Mouse (Mus musculus): ENCODE results near the gene Tec.
A peak's percentile ranks its signal among the peaks of the same experiment; 100 is the strongest.

The Tec gene

DNA sequence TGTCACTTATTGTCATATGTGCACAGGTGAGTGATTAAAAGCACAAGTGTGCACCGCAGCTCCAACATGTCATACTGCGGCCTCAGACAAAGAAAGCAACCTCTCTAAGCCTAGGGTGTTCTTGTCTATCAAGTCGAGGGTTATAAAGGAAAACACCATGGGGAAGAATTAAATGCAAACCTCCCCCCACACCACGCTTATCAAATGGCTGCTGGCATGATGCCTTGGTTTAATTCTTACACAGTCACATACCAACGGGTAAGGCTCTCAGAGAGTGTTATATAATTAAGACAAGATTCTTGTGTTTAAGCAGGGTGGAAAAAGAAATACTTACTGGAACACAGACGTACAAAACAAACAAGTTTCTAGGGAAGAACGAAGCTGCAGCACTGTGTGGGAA, 132.5 kb downstream of the Tec start:
- no peak for DNase-seq (ENCODE audit: low spot score)

- no peak for DNase-seq (ENCODE audit: low spot score)
Observed at GRCm38 (mm10) chr5:72732885-72733284, 135.4 kb downstream of the Tec start.

GRCm38 (mm10) chr5:72725404-72725803, 142.9 kb downstream of the Tec start:
- DNase-seq (ENCODE audit: low spot score) = no peak

- no peak for DNase-seq (ENCODE audit: low spot score)
Observed at GRCm38 (mm10) chr5:72723429-72723828, 144.9 kb downstream of the Tec start.

DNA sequence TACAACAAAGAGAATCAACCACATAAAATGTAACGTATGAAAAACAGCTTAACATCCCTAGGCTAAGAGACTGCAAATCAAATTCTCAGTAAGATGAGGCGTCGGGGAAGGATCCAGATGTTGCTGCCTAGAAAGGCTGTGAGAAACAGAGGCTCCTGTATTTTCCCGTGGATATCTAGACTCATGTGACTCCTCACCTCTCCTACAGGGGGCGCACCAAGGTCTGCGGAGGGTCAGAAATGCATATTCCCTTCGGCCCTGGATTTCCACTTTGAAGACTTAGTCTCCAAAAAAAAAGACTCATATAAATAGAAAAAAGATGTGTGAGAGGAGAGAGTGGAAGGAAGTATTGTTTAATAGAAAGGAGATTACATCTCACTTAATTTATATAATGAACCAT, 147.7 kb downstream of the Tec start:
- DNase-seq (ENCODE audit: low spot score) = no peak

- DNase-seq (ENCODE audit: low spot score) = peak; percentile 50
Observed at GRCm38 (mm10) chr5:72710572-72711278, 157.6 kb downstream of the Tec start.

DNA sequence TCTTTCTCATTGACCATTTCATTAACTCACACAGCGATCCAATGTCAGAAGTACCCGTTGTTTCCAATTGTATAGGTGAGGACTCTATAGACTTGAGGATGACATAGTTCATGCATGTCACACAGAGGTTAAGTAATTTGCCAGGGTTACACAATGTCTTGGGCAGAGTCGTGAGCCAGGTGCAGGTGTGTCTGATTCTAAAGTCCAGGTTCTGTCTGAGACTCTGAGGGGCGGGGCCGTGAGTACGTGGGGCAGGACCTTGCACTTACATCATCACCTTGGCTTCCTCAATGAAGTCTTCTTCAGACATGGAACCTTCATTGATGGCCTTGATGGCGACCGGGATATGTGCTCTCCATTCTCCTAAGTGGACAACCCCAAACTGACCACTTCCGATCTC, 158.3 kb downstream of the Tec start:
- DNase-seq (ENCODE audit: low spot score) = no peak

- DNase-seq (ENCODE audit: low spot score) = no peak
Observed at GRCm38 (mm10) chr5:72709451-72709850, 158.8 kb downstream of the Tec start.

GRCm38 (mm10) chr5:72706722-72707121, 161.6 kb downstream of the Tec start:
- DNase-seq (ENCODE audit: low spot score) = no peak

DNA sequence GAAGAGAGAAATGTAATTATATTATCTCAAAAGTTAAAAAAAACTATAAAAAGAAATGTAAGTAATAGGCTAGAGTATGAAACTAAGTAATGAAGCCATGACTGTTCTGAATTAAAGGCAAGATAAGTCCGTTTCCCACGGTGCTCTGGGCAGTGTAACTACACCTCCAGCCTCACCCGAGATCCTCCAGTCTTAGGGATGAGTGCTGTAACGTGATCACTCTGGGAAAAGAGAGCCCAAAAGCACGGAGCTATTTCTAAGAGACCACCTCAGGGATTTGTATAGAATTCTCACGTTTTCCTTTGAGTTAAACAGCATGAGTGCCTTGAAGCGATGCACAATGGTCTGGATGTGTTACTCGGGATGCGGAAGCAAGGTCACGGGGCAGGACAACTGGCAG, 162.2 kb downstream of the Tec start:
- DNase-seq (ENCODE audit: low spot score) = no peak

All from layer of hippocampus, adult 9-10 months (tissue).